Mouse (Mus musculus): ENCODE measurements around the gene Spem2. TPM values are rescaled to one million over a fixed set of nuclear protein-coding genes. Genes with fewer than 3 reads are reported as not detected.

The Spem2 gene
- polyA plus RNA-seq (2017; shearing (Covaris generic)): not detected

DNA sequence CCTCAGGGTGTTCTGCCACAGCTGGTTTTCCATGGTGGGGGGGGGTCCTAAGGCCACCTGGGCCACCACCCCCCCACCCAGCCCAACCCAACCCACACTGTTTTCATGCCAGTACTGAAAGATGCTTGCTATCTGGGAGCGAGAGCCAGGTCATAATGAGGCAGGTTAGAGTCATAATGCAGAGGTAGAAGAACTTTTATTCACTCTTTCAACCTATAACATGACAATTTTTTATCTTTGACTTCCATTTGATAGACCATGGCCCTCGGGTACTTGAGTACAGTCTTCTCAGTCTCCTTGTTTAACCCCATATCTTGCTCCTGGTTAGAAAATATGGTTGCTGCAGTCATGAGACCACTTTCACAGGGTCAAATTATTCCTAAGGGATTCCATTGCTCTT is at the start of gene Spem2:
Spem2 (minus strand) TSS at position 101 of the 400 bp plus-strand sequence.

DNA sequence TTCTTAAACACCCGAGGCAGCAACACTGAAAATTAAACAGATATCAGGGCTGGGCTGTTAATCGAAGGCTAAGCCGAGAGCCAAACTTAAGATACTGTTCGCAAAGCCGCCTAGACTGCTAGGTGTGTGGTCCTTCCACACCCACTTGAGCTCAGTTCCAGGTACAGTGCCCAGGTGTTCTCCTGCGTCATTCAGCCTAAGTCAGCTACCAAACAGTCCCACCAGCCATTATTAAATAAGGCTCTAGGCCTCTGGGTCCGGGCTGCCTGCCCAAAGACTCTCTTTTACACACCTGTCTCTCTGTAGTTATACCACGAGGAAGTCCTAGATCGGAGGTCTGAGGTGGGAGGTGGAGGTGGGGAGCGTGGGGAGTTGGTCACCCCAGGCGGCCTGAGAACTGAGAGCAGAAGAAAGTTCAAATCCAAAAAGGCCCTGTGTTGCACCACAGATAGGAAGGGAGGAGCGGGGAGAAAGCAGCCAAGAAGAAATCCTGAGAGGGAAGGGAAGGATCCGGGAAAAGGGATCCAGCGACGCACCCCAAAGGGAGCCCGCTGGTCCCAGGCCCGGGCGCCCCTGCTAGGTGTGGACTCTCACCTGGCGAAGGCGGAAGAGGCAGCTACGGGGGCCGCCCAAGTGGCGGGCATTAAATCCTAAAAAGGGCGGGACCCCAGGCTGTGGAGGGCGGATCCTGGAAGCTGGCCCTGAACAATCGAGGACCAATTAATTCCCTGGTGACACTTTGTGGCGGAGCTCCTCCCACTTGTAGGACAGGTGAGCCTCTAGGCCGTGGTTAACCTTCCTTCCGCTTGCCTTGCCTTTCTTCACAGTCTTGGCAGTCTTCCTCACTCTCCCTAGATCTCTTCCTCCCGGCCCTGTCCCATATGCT is 40.1 kb upstream of the Spem2 start, which contains the start of gene Tnk1:
Tnk1 (minus strand) TSS at position 618 of the 886 bp plus-strand sequence.

DNA sequence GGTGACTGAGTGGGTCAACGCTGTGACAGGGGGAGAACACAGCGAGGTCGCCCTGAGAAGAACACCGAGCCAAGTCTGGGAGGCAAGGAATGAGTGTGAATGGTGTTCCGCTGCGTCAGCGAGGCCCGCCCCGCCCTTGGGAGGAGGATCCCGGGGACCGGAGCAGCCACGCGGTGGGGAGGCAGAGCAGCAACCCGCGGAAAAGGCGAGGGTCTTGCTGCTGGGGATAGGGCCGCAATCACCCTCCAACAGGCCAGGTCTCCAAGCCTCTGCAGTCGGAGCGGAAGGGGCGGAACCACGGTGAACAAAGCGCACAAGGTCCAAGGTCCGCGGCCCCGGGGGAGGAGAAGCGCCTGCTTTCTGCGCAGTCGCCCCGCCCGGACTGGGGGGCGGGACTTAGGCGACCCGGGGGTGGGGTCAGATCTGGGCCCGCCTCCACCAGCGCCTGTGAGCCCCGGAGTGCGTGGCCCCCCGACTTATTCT is 28.0 kb upstream of the Spem2 start, which contains the start of gene Plscr3:
Plscr3 (plus strand) TSS at position 179 of the 483 bp plus-strand sequence.

DNA sequence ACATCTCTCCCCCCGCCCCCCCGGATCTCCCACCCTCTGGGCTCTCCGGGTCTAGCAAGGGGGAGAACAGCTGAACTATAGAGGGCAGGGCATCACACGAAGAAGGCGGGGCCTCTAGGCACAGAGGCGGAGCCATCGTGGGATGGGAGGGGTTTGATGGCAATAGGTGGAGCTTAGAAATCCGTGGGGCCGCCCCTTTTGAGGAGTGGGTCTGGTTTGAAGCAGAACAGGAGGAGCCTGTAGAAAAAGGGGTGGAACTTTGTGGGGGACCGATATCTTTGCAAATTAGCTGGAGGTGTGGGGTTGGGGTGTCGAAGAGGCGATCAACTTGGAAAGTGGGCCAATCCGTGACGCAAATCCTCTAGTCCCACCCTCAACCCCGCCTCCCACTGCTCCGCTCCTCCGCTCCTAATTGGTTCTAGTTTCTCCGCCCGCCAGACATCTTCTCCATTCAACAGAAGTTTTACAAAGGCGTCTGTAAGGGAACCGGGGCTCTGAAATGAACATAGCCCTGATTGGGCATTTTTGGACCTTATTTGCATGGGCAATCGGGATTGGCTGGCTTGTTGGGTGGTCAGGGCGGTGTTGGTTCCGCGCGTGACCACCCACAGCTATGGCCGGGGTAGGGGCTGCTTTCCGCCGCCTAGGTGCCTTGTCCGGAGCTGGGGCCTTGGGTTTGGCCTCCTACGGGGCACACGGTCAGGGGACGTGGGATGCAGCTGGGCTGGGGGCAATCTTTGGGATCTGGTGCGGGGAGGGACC is 19.9 kb upstream of the Spem2 start, which contains the start of gene Tmem256:
Tmem256 (plus strand) TSS at position 563 of the 762 bp plus-strand sequence.

DNA sequence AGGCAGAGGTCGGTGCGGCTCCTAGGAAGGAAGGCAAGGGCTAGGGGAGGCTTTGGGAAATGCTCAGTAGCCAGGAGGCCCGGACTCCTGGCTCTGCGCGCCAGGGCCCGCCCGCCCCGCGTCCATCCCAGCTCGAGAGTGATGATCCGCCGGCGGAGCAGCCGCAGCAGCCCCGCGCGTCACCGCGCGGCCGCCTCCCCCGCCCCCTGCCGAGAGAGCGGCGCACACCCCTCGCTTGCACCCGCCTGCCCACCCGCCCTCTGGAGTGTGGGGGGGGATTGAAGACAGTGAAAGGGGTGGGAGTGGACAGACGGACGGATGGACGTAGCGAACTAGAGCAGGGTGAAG is 19.3 kb upstream of the Spem2 start, which contains the start of gene Nlgn2:
Nlgn2 (minus strand) TSS at position 181 of the 348 bp plus-strand sequence.

DNA sequence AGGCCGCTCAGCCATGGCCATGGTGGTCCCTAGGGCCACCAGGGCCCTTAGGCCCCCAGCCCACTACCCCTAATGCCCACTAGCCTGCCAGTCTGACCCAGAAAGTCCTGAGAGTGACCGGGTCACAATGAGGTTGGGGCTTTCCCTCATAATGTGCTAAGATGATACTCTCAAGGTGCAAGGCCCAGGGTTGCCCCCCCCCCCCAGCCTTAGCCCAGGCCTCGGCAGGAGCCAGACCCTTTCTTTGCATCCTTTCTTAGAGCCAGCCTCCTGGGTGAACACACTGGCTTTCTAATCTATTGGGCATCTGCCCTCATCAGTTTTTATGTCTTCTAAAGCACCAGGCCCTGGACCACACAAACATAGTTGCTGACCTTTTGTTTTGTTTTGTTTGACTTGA is 3.8 kb upstream of the Spem2 start, which contains the start of gene Spem1:
Spem1 (minus strand) TSS at position 101 of the 400 bp plus-strand sequence.

DNA sequence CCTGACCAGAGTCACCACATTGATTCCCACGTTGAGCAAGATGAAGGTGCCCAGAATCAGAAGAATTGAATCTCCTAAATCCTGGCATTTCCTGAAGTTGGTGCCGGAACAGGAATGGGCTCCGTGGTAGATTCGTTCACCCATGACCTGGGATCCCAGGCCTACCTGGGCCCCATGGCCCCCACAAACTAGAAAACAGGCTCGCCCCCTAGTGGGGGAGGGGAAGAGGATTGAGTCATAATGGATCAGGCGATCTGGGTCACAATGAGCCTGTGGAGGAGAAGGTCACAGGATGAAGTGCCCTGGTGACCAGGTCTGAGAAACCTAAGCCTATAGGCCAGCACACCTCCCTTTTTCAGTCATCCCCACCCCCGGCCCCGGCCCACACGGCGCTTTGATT is 3.1 kb downstream of the Spem2 start, which contains the start of gene Gm39566:
Gm39566 (minus strand) TSS at position 144 of the 400 bp plus-strand sequence.

DNA sequence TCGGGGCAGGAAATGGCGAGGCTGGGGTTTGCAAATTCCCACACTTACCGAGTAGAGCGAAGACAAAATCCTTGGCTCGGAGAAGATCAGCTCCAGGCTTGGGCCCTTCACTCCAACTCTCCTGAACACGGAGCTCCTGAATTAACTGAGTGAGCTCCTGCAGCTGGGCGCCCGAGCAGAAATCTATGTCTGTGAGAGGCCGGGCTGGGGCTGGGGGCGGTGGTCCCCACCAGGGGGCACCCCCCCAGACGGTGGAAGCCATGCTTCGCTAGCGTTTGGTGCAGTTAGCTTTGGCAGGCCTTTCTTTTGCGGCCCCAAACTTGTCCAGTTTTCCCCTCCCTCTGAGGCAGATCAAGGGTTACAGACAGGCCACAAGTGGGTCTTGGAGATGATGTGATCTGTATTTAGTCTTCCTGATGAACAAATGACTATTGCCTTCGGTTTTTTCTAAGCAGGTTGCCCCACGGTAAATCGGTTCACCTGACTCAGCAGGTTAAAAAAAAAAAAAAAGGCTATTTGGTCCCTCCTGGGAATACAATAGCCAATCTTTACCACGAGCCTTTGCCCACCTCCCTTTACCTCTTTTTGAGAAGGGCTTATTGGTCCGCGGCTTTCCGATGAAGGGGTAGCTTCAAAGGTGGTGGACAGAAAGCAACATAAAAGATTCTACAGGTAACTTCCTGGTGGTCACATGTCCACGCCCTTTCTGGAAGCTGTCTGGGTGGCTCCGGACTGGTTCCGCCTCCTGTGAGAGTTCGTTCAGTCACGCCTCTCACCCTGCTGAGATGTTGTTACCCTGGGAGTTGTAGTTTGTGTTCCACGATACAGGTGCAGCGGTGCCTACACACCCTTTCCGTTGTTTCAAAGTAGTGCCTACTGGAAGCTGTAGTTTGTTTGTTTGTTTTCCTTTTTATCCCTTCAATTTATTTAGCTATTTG is 13.0 kb downstream of the Spem2 start, which contains the start of gene Tmem102:
Tmem102 (minus strand) TSS at position 653 of the 938 bp plus-strand sequence.

DNA sequence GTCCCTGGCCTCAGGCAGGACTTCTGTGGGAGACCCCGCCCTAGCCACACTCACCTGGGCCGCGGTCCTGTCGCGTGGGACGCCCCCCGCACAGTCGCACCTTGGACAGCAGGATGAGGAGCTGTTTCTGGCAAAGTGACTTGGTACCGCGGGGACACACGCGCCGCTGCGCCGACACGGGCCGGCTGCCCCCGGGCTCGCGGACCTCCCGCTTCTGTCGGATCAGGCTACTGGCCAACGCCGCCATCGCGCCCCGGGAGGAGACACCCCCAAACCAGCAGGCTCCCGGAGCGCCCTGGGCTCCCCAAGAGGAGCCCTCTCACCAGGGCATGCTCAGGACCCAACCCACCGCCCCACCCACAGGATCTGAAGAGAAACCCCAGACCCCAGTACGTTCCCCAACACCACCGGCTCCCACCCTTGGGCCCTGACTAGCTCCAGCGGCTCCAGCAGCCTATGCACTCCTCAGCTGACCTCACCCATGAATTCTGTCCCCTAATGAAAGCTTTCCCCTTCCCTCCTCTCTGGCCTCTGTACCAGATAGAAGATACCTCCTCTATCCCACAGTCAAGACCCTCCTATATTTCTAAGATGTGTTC is 16.8 kb downstream of the Spem2 start, which contains the start of gene Fgf11:
Fgf11 (minus strand) TSS at position 479 of the 599 bp plus-strand sequence.

DNA sequence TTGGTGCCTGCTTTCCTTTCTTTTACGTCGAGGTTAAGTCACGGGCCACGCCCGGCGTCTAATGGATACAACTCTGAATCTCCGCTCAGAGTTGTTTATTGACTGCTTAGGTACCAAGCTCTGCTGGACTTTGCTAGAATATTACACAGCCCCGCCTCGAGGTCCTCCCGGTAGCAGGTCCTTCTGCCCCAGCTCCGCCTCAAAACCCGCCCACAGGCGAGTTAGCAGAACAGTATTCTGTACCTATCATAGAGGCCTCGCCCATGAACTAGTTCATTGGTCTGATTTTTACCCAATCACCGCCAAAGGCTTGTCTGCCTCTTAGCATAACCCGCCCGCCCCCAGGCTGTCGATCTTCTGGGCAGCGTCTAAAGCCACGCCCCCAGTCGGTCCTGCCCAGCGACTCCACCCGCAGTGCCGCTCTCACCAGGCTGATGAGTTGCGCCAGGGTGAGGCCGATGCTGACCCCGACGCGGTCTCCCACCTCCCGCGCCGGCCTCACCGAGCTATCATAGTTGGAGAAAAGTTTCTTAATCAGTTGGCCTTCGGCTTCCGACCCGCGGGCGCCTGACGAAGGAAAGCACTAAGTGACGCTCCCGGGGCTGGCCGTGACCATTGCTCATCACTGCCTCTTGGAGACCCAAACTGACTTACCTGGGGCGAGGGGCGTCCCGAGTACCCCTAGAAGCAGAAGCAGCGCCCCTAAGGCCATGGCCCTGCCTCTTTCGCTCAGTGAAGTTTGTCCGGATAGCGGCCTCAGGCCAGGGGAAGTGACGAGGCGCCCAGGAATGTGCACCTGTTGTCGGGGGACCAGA is 22.9 kb downstream of the Spem2 start, which contains the start of gene Chrnb1:
Chrnb1 (minus strand) TSS at position 776 of the 815 bp plus-strand sequence.

Other genes with a start within 250 kb of the Spem2 start
- 14.9 TPM for gene Wrap53, start 238.2 kb downstream of the Spem2 start, polyA plus RNA-seq (2017; shearing (Covaris generic))
- gene Trp53, start 238.1 kb downstream of the Spem2 start, polyA plus RNA-seq (2017; shearing (Covaris generic)): 212 TPM
- not detected for gene Atp1b2, start 212.5 kb downstream of the Spem2 start, polyA plus RNA-seq (2017; shearing (Covaris generic))
- not detected for gene Shbg, start 200.6 kb downstream of the Spem2 start, polyA plus RNA-seq (2017; shearing (Covaris generic))
- gene Sat2, start 196.4 kb downstream of the Spem2 start, polyA plus RNA-seq (2017; shearing (Covaris generic)): not detected
- gene Fxr2, start 185.5 kb downstream of the Spem2 start, polyA plus RNA-seq (2017; shearing (Covaris generic)): 73.2 TPM
- not detected for gene Sox15, start 163.2 kb downstream of the Spem2 start, polyA plus RNA-seq (2017; shearing (Covaris generic))
- 49.4 TPM for gene Mpdu1, start 155.8 kb downstream of the Spem2 start, polyA plus RNA-seq (2017; shearing (Covaris generic))
- 2.1 TPM for gene Cd68, start 152.3 kb downstream of the Spem2 start, polyA plus RNA-seq (2017; shearing (Covaris generic))
- 703 TPM for gene Eif4a1, start 146.0 kb downstream of the Spem2 start, polyA plus RNA-seq (2017; shearing (Covaris generic))
- 41.7 TPM for gene Senp3, start 136.4 kb downstream of the Spem2 start, polyA plus RNA-seq (2017; shearing (Covaris generic))
- gene Tnfsf13, start 132.7 kb downstream of the Spem2 start, polyA plus RNA-seq (2017; shearing (Covaris generic)): not detected
- not detected for gene Tnfsf12, start 122.6 kb downstream of the Spem2 start, polyA plus RNA-seq (2017; shearing (Covaris generic))
- not detected for gene Tnfsfm13, start 122.4 kb downstream of the Spem2 start, polyA plus RNA-seq (2017; shearing (Covaris generic))
- 56.9 TPM for gene Polr2a, start 59.8 kb downstream of the Spem2 start, polyA plus RNA-seq (2017; shearing (Covaris generic))
- gene Slc35g3, start 56.5 kb downstream of the Spem2 start, polyA plus RNA-seq (2017; shearing (Covaris generic)): not detected
- gene Zbtb4, start 52.6 kb downstream of the Spem2 start, polyA plus RNA-seq (2017; shearing (Covaris generic)): 8.0 TPM
- 2.2 TPM for gene Chrnb1, start 22.5 kb downstream of the Spem2 start, polyA plus RNA-seq (2017; shearing (Covaris generic))
- gene Fgf11, start 16.6 kb downstream of the Spem2 start, polyA plus RNA-seq (2017; shearing (Covaris generic)): not detected
- gene Tmem102, start 12.8 kb downstream of the Spem2 start, polyA plus RNA-seq (2017; shearing (Covaris generic)): not detected
- not detected for gene Gm39566, start 3.2 kb downstream of the Spem2 start, polyA plus RNA-seq (2017; shearing (Covaris generic))
- gene Spem1, start 3.7 kb upstream of the Spem2 start, polyA plus RNA-seq (2017; shearing (Covaris generic)): not detected
- gene Nlgn2, start 19.3 kb upstream of the Spem2 start, polyA plus RNA-seq (2017; shearing (Covaris generic)): 0.09 TPM
- gene Tmem256, start 20.0 kb upstream of the Spem2 start, polyA plus RNA-seq (2017; shearing (Covaris generic)): 27.8 TPM
- gene Plscr3, start 27.9 kb upstream of the Spem2 start, polyA plus RNA-seq (2017; shearing (Covaris generic)): 18.0 TPM
- gene Tnk1, start 40.3 kb upstream of the Spem2 start, polyA plus RNA-seq (2017; shearing (Covaris generic)): not detected
- gene Tmem95, start 59.6 kb upstream of the Spem2 start, polyA plus RNA-seq (2017; shearing (Covaris generic)): not detected
- 0.51 TPM for gene Kctd11, start 62.9 kb upstream of the Spem2 start, polyA plus RNA-seq (2017; shearing (Covaris generic))
- gene Acap1, start 77.1 kb upstream of the Spem2 start, polyA plus RNA-seq (2017; shearing (Covaris generic)): 615 TPM
- 2.6 TPM for gene 2810408A11Rik, start 82.5 kb upstream of the Spem2 start, polyA plus RNA-seq (2017; shearing (Covaris generic))
- gene Neurl4, start 82.6 kb upstream of the Spem2 start, polyA plus RNA-seq (2017; shearing (Covaris generic)): 7.7 TPM
- 253 TPM for gene Gps2, start 95.4 kb upstream of the Spem2 start, polyA plus RNA-seq (2017; shearing (Covaris generic))
- 965 TPM for gene Eif5a, start 103.5 kb upstream of the Spem2 start, polyA plus RNA-seq (2017; shearing (Covaris generic))
- gene Ybx2, start 117.3 kb upstream of the Spem2 start, polyA plus RNA-seq (2017; shearing (Covaris generic)): not detected
- gene Slc2a4, start 129.7 kb upstream of the Spem2 start, polyA plus RNA-seq (2017; shearing (Covaris generic)): not detected
- not detected for gene Cldn7, start 146.3 kb upstream of the Spem2 start, polyA plus RNA-seq (2017; shearing (Covaris generic))
- gene Ctdnep1, start 162.7 kb upstream of the Spem2 start, polyA plus RNA-seq (2017; shearing (Covaris generic)): 31.4 TPM
- gene Elp5, start 164.1 kb upstream of the Spem2 start, polyA plus RNA-seq (2017; shearing (Covaris generic)): 47.8 TPM
- 310 TPM for gene Gabarap, start 172.7 kb upstream of the Spem2 start, polyA plus RNA-seq (2017; shearing (Covaris generic))
- gene Phf23, start 177.3 kb upstream of the Spem2 start, polyA plus RNA-seq (2017; shearing (Covaris generic)): 49.5 TPM
- 27.2 TPM for gene Dvl2, start 182.1 kb upstream of the Spem2 start, polyA plus RNA-seq (2017; shearing (Covaris generic))
- gene Acadvl, start 196.9 kb upstream of the Spem2 start, polyA plus RNA-seq (2017; shearing (Covaris generic)): 87.7 TPM
- gene Dlg4, start 198.5 kb upstream of the Spem2 start, polyA plus RNA-seq (2017; shearing (Covaris generic)): 2.4 TPM
- gene Asgr1, start 235.6 kb upstream of the Spem2 start, polyA plus RNA-seq (2017; shearing (Covaris generic)): not detected

Data from naive thymus-derived CD4-positive, alpha-beta T cell, adult 5 months (primary cell).